Mouse (Mus musculus): ENCODE measurements around the gene Dock10.

Dock10 gene

DNA sequence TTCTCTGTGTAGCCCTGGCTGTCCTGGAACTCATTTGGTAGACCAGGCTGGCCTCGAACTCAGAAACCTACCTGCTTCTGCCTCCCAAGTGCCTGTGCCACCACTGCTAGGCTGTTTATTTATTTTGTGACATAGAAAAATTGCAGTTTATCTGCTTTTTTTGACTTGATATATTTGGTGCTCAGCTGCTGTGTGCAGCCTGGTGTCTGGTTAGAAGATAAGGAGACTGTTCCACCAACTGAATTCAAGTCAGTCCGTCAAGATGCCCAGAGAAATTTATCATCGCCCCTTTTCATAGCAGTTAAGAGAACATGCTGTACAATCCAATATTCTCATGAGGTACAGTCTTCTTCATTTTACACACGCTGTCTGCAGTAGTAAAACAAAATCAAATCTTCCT lies 124.8 kb downstream of the Dock10 start:
- ChIA-PET POLR2A (no interaction called here), CTCF (no interaction called here)

DNA sequence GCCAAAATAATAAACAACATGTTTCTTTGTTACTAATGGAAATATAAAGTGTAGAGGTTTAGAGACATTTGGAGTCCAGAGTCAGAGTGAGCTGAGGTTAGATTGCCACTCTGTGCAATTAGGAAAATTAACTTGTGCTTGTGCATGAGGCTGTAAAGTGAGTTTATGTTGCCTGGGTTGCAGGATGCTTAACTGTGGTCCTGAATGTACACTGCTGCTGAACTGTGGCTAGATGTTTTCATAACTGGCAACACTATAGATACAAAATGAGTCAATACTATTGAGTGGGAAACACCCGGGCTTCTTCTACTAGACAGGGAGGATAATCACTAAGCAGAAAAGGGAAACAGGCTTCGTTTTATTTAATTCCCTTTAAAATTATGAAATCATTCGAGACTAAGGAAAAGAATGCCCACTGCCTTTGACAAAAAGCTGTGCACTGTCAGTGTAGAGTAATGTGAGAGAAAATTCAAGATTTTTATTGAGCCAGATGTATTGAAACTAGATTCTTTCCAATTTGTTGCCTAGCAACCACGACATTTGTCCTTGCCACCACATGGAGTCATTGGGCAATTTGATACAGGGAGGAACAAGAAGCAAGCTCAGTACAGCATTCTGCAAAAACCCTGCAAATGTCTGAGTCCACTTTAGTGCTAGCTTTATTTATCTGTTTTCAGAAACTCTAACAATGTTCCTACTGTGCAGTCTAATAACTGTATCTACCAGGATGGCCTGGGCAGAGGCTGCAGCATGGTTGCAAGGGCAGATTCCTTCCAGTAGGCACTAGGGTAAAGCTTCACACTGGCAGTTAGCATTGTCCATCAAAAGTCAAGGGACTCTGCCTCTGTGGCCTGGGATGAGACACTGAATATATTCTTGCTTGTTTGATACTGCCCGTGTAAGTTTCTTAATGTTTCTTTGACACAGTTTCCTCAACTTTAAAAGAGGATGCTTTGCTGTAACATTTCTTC lies 127.9 kb downstream of the Dock10 start:
- CTCF ChIA-PET: interaction anchor here in 2 of 4 experiments (0.9 to 1.0 kb wide), 2 partner anchors 8 to 26 kb away, joined by 3 read pairs; no protein-coding TSS in a partner anchor
- POLR2A ChIA-PET: no interaction called here

DNA sequence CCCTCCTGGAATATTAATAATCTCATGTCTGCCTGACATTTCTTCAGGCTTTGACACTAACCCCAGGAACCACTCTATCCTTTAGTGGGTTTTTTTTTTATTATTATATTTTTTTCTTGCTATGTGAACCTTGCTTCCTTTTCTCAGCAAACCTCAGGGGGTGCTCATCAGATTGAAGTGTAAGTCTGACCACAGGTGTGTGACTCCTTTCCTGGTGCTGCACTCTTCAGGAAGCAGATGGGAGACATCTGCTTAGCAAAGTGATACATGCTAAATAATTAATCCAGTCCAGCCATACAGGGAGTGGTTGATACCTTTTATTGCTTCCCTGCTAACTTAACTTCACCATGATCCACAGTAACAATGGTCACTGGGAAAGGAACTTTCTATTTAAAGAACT lies 130.3 kb downstream of the Dock10 start:
- POLR2A ChIA-PET: no interaction called here
- CTCF ChIA-PET: no interaction called here

DNA sequence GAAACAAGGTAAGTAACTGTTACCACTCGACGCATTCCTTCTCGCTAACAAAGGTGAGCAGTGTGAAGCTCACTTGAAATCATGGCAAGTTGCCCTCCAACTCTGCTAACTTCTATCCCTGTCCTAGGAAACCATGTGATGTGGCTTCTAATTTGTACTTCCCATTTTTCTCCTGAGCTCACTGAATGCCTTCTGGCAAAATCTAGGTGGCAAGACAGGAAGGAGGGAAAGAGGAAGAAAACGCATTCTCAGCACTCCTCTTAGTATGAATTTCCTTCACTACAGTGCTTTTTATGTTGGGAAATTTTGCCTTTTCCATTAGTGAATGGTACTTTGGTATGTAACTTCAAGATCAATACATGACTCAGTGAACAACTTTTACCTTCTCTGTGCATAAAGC lies 131.5 kb downstream of the Dock10 start:
- ChIA-PET CTCF (no interaction called here), POLR2A (no interaction called here)

- ChIA-PET CTCF (no interaction called here), POLR2A (no interaction called here)
Measured at GRCm38 (mm10) chr1:80625371-80625770, 133.0 kb downstream of the Dock10 start.

DNA sequence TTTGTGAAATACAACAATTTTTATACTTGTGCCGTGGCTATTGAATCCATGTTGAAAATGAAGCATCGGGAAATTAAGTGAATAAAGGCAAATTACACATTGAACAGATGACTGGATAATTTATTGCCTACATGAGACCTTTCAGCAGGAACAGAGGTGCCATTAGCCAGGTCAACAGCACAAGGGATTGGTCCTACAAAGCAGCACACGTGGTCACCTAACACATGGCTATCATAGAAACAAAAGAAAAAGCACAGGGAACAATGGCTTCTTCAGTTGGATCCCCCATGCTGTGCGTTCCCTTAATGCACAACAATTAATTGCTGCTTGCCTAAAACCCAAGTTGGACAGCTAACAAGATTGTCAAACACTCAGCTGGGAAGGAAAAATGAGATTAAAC lies 133.8 kb downstream of the Dock10 start:
- CTCF ChIA-PET: no interaction called here
- POLR2A ChIA-PET: no interaction called here

DNA sequence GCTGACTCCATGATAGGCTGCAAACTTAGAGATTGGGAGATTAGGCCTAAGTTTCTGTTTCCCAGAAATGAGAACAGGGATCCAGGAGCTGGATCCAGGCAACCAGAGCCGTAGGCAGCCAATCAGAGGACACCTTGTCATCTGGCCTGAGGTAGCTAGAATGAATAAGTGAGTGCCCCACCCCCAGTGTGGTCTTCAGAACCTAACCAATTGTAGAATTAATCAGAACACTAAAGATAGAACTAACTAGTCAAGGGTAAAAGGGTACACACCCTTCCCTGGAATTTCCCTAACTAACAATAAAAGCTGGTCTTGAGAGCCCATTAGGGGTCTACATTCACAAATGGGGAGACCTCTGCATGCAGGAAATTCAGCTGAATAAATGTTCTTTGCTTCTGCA lies 135.7 kb downstream of the Dock10 start:
- CTCF ChIA-PET: interaction anchor here in 1 of 4 experiments (0.8 kb wide), 1 partner anchor 8 kb away, joined by 3 read pairs; no protein-coding TSS in a partner anchor
- POLR2A ChIA-PET: no interaction called here

DNA sequence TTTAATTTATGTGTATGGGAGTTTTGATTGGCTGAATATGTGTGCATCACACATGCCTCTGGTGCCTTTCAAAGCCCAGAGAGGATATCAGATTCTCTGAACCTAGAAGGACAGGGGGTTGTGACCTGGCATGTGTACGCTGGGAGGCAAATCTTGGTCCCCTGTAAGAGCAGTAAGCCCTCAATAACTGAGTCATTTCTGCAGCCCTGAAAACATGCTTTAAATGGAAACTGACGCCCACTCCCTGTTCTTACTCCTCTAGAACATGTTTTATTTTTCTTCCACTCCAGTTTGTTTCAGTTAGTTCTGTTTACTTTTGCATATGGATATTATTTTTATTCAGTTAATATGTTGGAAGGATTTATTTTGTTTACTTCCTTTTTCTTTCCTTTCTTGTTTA lies 139.2 kb downstream of the Dock10 start:
- POLR2A ChIA-PET: no interaction called here
- CTCF ChIA-PET: no interaction called here

- CTCF ChIA-PET: no interaction called here
- POLR2A ChIA-PET: no interaction called here
Measured at GRCm38 (mm10) chr1:80616671-80617070, 141.7 kb downstream of the Dock10 start.

DNA sequence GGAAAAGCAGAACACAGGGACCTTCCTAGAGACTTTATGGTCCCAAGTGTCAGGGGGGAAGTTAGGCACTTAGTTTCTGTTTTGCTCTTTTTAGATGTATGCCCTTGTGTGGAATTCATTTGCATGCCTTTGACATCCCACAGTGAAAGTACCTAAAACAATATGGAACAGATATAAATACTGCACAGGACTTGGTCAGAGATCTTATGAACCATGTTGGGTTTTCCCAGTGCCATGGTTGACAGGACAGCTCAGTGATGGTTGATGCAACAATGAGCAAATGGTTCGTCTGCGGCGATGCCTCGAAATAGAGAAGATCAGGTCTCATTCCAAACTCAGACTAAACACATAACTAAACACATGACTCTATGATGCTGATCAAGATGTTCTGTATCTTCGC lies 143.6 kb downstream of the Dock10 start:
- CTCF ChIA-PET: no interaction called here
- POLR2A ChIA-PET: no interaction called here

GRCm38 (mm10) chr1:80613395-80614011 lies 144.8 kb downstream of the Dock10 start:
- POLR2A ChIA-PET: no interaction called here
- CTCF ChIA-PET: no interaction called here

- CTCF ChIA-PET: no interaction called here
- POLR2A ChIA-PET: no interaction called here
Measured at GRCm38 (mm10) chr1:80607546-80607945, 150.8 kb downstream of the Dock10 start.

GRCm38 (mm10) chr1:80606131-80606754 lies 152.1 kb downstream of the Dock10 start:
- POLR2A ChIA-PET: no interaction called here
- CTCF ChIA-PET: no interaction called here

- POLR2A ChIA-PET: no interaction called here
Measured at GRCm38 (mm10) chr1:80604332-80604731, 154.0 kb downstream of the Dock10 start.

DNA sequence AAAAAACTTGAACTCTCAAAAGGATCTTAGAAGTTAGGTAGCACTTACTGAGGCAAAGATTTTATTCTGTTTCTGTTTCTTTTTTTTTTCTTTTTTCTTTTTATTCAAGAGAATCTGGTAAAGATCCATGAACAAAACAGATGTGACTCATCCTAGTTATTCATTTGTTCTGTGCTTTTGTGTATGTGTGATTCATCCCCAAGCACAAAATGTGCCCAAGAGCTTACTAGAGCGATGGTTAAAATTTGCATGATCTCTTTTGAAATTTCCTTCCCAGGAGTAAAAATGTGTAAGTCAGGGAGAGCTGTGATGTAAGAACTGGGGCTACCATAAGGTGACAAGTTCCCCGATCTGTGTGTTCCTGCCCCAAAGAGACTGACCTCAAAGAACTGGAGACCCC lies 155.2 kb downstream of the Dock10 start:
- POLR2A ChIA-PET: no interaction called here
- CTCF ChIA-PET: no interaction called here

More at GRCm38 (mm10) chr1:80604332-80604731, 154.0 kb downstream of the Dock10 start:
- CTCF ChIA-PET: no interaction called here

GRCm38 (mm10) chr1:80583281-80583680 lies 175.0 kb downstream of the Dock10 start:
- ChIA-PET CTCF (interaction anchor here in 1 of 4 experiments (0.6 kb wide), 1 partner anchor 10 kb away, joined by 5 read pairs; no protein-coding TSS in a partner anchor), POLR2A (no interaction called here)

GRCm38 (mm10) chr1:80582186-80582585 lies 176.1 kb downstream of the Dock10 start:
- CTCF ChIA-PET: no interaction called here
- POLR2A ChIA-PET: no interaction called here

- POLR2A ChIA-PET: no interaction called here
- CTCF ChIA-PET: interaction anchor here in 3 of 4 experiments (0.6 to 0.8 kb wide), 3 partner anchors 19 to 368 kb away, joined by 3 read pairs; no protein-coding TSS in a partner anchor
Measured at GRCm38 (mm10) chr1:80576898-80577297, 181.4 kb downstream of the Dock10 start.

GRCm38 (mm10) chr1:80556446-80556845 lies 201.9 kb downstream of the Dock10 start:
- ChIA-PET CTCF (interaction anchor here in 1 of 4 experiments (0.6 kb wide), 1 partner anchor 537 kb away, joined by 3 read pairs; no protein-coding TSS in a partner anchor), POLR2A (no interaction called here)

- ChIA-PET CTCF (no interaction called here), POLR2A (no interaction called here)
Measured at GRCm38 (mm10) chr1:80541522-80541921, 216.8 kb downstream of the Dock10 start.

DNA sequence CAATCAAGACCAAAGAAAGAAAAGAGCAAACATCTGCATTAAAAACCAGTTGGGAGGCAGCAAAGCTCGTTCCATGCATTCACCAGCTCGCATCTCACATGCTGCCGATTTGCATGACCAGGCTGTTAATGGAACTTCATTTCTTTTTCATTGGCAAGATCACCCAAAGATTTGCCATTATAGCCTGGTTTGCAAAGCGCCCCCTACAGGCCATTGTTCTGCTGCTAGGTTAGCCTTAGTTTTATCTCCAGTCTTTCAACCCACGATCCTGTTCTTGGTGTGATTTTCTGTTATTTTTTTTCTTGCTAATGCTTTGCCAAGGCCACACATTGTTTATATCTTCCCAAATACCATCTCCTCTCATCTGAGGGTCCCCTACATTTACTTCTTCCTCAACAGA lies 236.1 kb downstream of the Dock10 start:
- CTCF ChIA-PET: interaction anchor here in 2 of 4 experiments (1.1 to 1.4 kb wide), 2 partner anchors 12 to 342 kb away, joined by 3 read pairs; no protein-coding TSS in a partner anchor

More for the DNA sequence above, 236.1 kb downstream of the Dock10 start:
- POLR2A ChIA-PET: no interaction called here

All from embryonic stem cell, embryonic (primary cell).